Comparison of ENCODE assay signal across 14 mouse cellular contexts in the genomic region with DNA sequence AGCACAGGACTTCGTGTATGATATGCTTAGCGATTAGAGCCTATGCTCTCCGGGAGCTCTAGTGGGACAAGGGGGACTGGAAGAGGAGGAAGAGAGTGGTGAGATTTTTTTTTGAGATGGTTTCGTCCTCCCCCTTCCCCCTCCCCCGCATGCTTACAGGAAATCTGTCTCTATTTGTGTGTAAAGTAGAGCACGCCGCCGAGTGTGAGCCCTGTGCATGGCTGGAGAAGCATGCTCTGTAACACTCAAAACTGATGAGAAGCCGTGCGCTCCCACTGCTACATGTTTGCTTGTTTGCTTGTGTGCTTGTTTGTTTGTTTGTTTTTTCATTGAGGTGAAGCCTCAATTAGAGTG. TPM values are rescaled to one million over a fixed set of nuclear protein-coding genes. Genes with fewer than 3 reads are reported as not detected.
DNase-seq lines count a peak whose midpoint lies in the region; ATAC-seq and TF ChIP-seq lines count a peak whose summit lies in the region.
"Had no signal": no experiment of that assay in that cellular context is flagged by ENCODE, and none has a peak within 500 bp of the region (broad histone marks: within the 10 kb centered on the region; RNA-seq: fewer than 3 reads in every experiment).

No protein-coding gene starts in this region.

- no peak for DNase-seq in heart, postnatal 0 days (ENCODE audit: low spot score)
- no peak for DNase-seq in heart, adult 18-20 months
- no peak for DNase-seq in stomach, postnatal 0 days (ENCODE audit: low spot score)
- peak; percentile 17 for DNase-seq in brain, embryonic 14.5 days (ENCODE audit: low read depth)
- no peak for DNase-seq in frontal cortex, postnatal 25 days (ENCODE audit: low spot score in 2 of 2)
- DNase-seq: cerebellum, adult 18-20 months; kidney, adult 8-10 months had no signal

- no peaks in the 10 kb centered on the region for H3K9me3 ChIP-seq in heart, postnatal 0 days (replicated peaks; ENCODE audit: control insufficient read depth, low read length)
- no peaks in the 10 kb centered on the region for H3K9me3 ChIP-seq in stomach, embryonic 14.5 days (ENCODE audit: control insufficient read depth, low read depth, low read length)
- H3K9me3 ChIP-seq in stomach, postnatal 0 days (ENCODE audit: control insufficient read depth, low read length), result no peaks in the 10 kb centered on the region
- H3K9me3 ChIP-seq in limb, embryonic 12.5 days, result no peaks in the 10 kb centered on the region
- H3K9me3 ChIP-seq: forebrain, embryonic 12.5 days; hindbrain, embryonic 12.5 days; liver, embryonic 15.5 days had no signal

- H3K4me1 ChIP-seq in heart, postnatal 0 days (ENCODE audit: control insufficient read depth, insufficient read depth), result peaks cover 20% of the 10 kb centered on the region
- H3K4me1 ChIP-seq in stomach, embryonic 14.5 days (ENCODE audit: control insufficient read depth, insufficient read depth, low read length), result no peaks in the 10 kb centered on the region
- no peaks in the 10 kb centered on the region for H3K4me1 ChIP-seq in stomach, postnatal 0 days (replicated peaks; ENCODE audit: control insufficient read depth, insufficient read depth)
- H3K4me1 ChIP-seq in limb, embryonic 12.5 days (replicated peaks), result peaks cover 65% of the 10 kb centered on the region

- H3K36me3 ChIP-seq in heart, postnatal 0 days (replicated peaks; ENCODE audit: control insufficient read depth, insufficient read depth, low read length), result no peaks in the 10 kb centered on the region
- no peaks in the 10 kb centered on the region for H3K36me3 ChIP-seq in stomach, embryonic 14.5 days (ENCODE audit: control insufficient read depth, insufficient read depth, low read length)
- H3K36me3 ChIP-seq in stomach, postnatal 0 days (ENCODE audit: control insufficient read depth, insufficient read depth, low read length), result no peaks in the 10 kb centered on the region
- 0 out of 2 replicates have a peak, but pooled peaks cover 3% of the 10 kb centered on the region for H3K36me3 ChIP-seq in limb, embryonic 12.5 days
- H3K36me3 ChIP-seq: forebrain, embryonic 12.5 days; liver, embryonic 15.5 days had no signal

- WGBS in heart, postnatal 0 days, result 65% methylated on average over 10 of the region's 10 CpGs
- WGBS in stomach, embryonic 14.5 days, result 70% methylated on average over 10 of the region's 10 CpGs
- 76% methylated on average over 10 of the region's 10 CpGs for WGBS in stomach, postnatal 0 days
- 69% methylated on average over 10 of the region's 10 CpGs for WGBS in limb, embryonic 12.5 days

- peak overlapping the region; percentile 34 for H3K4me2 ChIP-seq in heart, postnatal 0 days (ENCODE audit: low read depth, low read length)
- H3K4me2 ChIP-seq in stomach, embryonic 14.5 days (replicated peaks; ENCODE audit: low read depth, low read length), result no peak overlapping the region
- H3K4me2 ChIP-seq in stomach, postnatal 0 days (replicated peaks; ENCODE audit: low read depth), result no peak overlapping the region
- H3K4me2 ChIP-seq in limb, embryonic 12.5 days, result no peak overlapping the region
- H3K4me2 ChIP-seq: forebrain, embryonic 12.5 days; hindbrain, embryonic 12.5 days; liver, embryonic 15.5 days; midbrain, embryonic 11.5 days had no signal

- no peak for ATAC-seq in heart, postnatal 0 days (ENCODE audit: insufficient read depth, low read depth)
- no peak for ATAC-seq in stomach, embryonic 14.5 days (ENCODE audit: insufficient number of reproducible peaks, insufficient read depth, low FRiP score, low read depth)
- no peak for ATAC-seq in stomach, postnatal 0 days (ENCODE audit: low FRiP score, low TSS enrichment)
- ATAC-seq in limb, embryonic 12.5 days (ENCODE audit: insufficient number of reproducible peaks, insufficient read depth, low FRiP score, low TSS enrichment, low read depth), result no peak
- ATAC-seq in megakaryocyte-erythroid progenitor cell, adult 5-6 weeks (replicated peaks; ENCODE audit: low FRiP score, low TSS enrichment, poor library complexity, severe bottlenecking), result no peak

- TF ChIP-seq POLR2A in brain, embryonic 14.5 days (IDR thresholded peaks at IDR 0.05; ENCODE audit: borderline replicate concordance, extremely low read depth, insufficient read depth, insufficient read length, poor library complexity, severe bottlenecking), result no peak

- H3K4me3 ChIP-seq in heart, postnatal 0 days (ENCODE audit: low read depth, low read length), result no peak overlapping the region
- H3K4me3 ChIP-seq in stomach, embryonic 14.5 days (ENCODE audit: low read depth, low read length), result no peak overlapping the region
- no peak overlapping the region for H3K4me3 ChIP-seq in stomach, postnatal 0 days (ENCODE audit: low read depth, low read length)
- H3K4me3 ChIP-seq in limb, embryonic 12.5 days (replicated peaks), result no peak overlapping the region
- H3K4me3 ChIP-seq: forebrain, embryonic 12.5 days; hindbrain, embryonic 12.5 days; liver, embryonic 15.5 days had no signal

- H3K27ac ChIP-seq in heart, postnatal 0 days (ENCODE audit: low read depth), result peak overlapping the region; percentile 56
- peak overlapping the region; percentile 10; the same call in 1 of the 2 replicates for H3K27ac ChIP-seq in stomach, embryonic 14.5 days (ENCODE audit: low read length)
- no peak overlapping the region for H3K27ac ChIP-seq in stomach, postnatal 0 days (replicated peaks)
- peak overlapping the region; percentile 37; the same call in 1 of the 2 replicates for H3K27ac ChIP-seq in limb, embryonic 12.5 days
- H3K27ac ChIP-seq: forebrain, embryonic 12.5 days; hindbrain, embryonic 12.5 days; liver, embryonic 15.5 days had no signal

- no peak overlapping the region; the same call in 1 of the 2 replicates for H3K9ac ChIP-seq in heart, postnatal 0 days (replicated peaks; ENCODE audit: low read depth, low read length)
- no peak overlapping the region for H3K9ac ChIP-seq in stomach, embryonic 14.5 days (replicated peaks; ENCODE audit: low read depth, low read length)
- no peak overlapping the region for H3K9ac ChIP-seq in stomach, postnatal 0 days (ENCODE audit: low read length)
- no peak overlapping the region for H3K9ac ChIP-seq in limb, embryonic 12.5 days (replicated peaks)
- H3K9ac ChIP-seq: forebrain, embryonic 12.5 days; hindbrain, embryonic 12.5 days; liver, embryonic 15.5 days had no signal

- no peaks in the 10 kb centered on the region for H3K27me3 ChIP-seq in heart, postnatal 0 days (ENCODE audit: control insufficient read depth, insufficient read depth, low read length)
- H3K27me3 ChIP-seq in stomach, embryonic 14.5 days (ENCODE audit: control insufficient read depth, insufficient read depth, low read length), result no peaks in the 10 kb centered on the region
- H3K27me3 ChIP-seq in stomach, postnatal 0 days (ENCODE audit: control insufficient read depth, insufficient read depth, low read length), result no peaks in the 10 kb centered on the region
- no peaks in the 10 kb centered on the region for H3K27me3 ChIP-seq in limb, embryonic 12.5 days
- H3K27me3 ChIP-seq: forebrain, embryonic 12.5 days; hindbrain, embryonic 12.5 days; liver, embryonic 15.5 days had no signal

- TF ChIP-seq EP300 in heart, postnatal 0 days (IDR thresholded peaks at IDR 0.05; ENCODE audit: low read depth), result no peak
- no peak for TF ChIP-seq EP300 in stomach, postnatal 0 days (optimal IDR thresholded peaks at IDR 0.05)

- no peak for TF ChIP-seq CTCF in heart, postnatal 0 days (IDR thresholded peaks at IDR 0.05; ENCODE audit: low read depth)
- no peak for TF ChIP-seq CTCF in stomach, postnatal 0 days (IDR thresholded peaks at IDR 0.05; ENCODE audit: low read depth)
- TF ChIP-seq CTCF in brain, embryonic 14.5 days (IDR thresholded peaks at IDR 0.05; ENCODE audit: borderline replicate concordance, extremely low read depth, insufficient read depth, insufficient read length), result no peak

RNA-seq across cellular contexts. Expression of a gene that starts 25.1 kb away (rescaled TPM):
- 2.1 and 3.1 TPM in 2 replicates for total RNA-seq in heart, postnatal 0 days (2014; rRNA removed; ENCODE audit: low replicate concordance)
- polyA plus RNA-seq in heart, postnatal 0 days (2015; fragmentation: Nextera tagmentation; extraction: Ambion mirVana), result 2.1 and 2.4 TPM in 2 replicates
- 1 to 10 TPM; 4.2 to 6.2 TPM for total RNA-seq in heart, adult 18-20 months (2021)
- polyA plus RNA-seq in stomach, embryonic 14.5 days (2014; fragmentation: Nextera tagmentation; extraction: Ambion mirVana), result 8.4 and 10.0 TPM in 2 replicates
- polyA plus RNA-seq in stomach, postnatal 0 days (2015; fragmentation: Nextera tagmentation; extraction: Ambion mirVana), result 1.9 TPM in 2 replicates
- polyA plus RNA-seq in brain, embryonic 14.5 days (2012; rRNA removed), result 23.6 and 31.4 TPM in 2 replicates
- 13.3 and 14.5 TPM in 2 replicates for polyA plus RNA-seq in limb, embryonic 12.5 days (2016; fragmentation: Nextera tagmentation; extraction: Ambion mirVana)
- total RNA-seq in megakaryocyte-erythroid progenitor cell, adult 5-6 weeks (2014; fragmentation: Nextera tagmentation), result 3.5 and 16.9 TPM in 2 replicates
- total RNA-seq in megakaryocyte-erythroid progenitor cell, adult 5-6 weeks (2017), result 0.52 and 0.53 TPM in 2 replicates
